Mouse (Mus musculus) gastrocnemius, adult 2 months (tissue): ENCODE measurements around the gene Msantd1. TPM values are rescaled to one million over a fixed set of nuclear protein-coding genes. Genes with fewer than 3 reads are reported as not detected.

Source experiments
- DNase-seq: peaks from one replicate; pipeline ENCODE4 v3.0.0; 2022
- H3K27ac ChIP-seq: fragments of 200-600 bp; 2 replicates; pipeline ENCODE4 v1.8.1; 2022; ENCODE audit warnings: mild to moderate bottlenecking
- H3K4me3 ChIP-seq: fragments of 200-600 bp; 2 replicates; pipeline ENCODE4 v1.8.1; 2022; ENCODE audit warnings: mild to moderate bottlenecking, moderate library complexity
- CTCF ChIP-seq: fragments of 200-600 bp; IDR thresholded peaks from 2 replicates; pipeline ENCODE4 v1.8.1; 2022; ENCODE audit warnings: antibody characterized with exemption, mild to moderate bottlenecking, moderate library complexity
- intact Hi-C: fragments of 180-260 bp; cut with DNase I; formaldehyde crosslinking; loops from one replicate; pipeline ENCODE4 v1.15.1; 2025
- total RNA-seq, 2 experiments: library from RNA; stranded (reverse); gene quantifications; 2 replicates each; pipeline ENCODE4 v1.2.3; 2021

The Msantd1 gene
- total RNA-seq, 2 experiments from 2014 or later: 0.33 to 1.1 TPM

DNA sequence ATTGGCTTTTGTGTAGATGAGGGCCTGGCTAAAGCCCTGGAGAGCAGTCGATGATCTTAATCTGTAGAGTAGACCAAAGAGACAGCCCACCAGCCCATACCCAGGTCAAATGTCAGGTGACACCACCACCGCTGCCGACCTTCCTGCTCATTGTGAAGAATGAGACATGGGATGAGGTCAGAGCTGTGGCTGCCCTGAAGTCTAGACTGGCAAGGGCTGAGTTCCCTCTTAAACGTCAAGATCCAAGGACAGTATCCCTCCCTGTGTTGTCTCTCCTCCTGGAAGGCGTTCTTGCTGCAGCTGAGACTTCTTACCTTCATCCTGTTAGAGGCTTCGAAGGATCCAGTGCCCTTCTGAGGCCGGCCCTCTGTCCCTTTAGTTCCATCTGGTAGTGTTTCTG is 48.3 kb downstream of the Msantd1 start:
- Histone ChIP-seq H3K4me3 (no peak overlapping the region), H3K27ac (no peak overlapping the region)
- no peak for TF ChIP-seq CTCF
- no peak for DNase-seq
- intact Hi-C loops: no loop called here

DNA sequence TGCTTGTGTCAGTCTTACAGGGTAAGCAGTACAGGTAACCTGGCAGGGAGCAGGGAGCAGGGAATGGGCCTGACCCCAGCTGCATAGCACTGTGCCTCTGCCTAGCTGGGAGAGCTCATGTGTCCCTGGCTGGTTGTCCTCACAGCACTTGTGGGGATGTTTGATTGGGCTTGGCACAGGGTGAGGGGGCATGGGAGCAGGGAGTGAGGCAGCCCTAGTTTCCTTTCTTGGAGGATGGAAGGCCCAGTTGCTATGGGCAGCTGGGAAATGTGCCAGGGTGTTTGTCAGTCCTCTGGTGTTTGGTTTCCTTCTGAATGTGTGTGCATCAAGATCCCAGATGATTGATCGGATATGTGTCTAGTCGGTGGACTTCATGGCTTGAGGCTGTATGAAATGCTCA is 49.2 kb downstream of the Msantd1 start:
- no peak overlapping the region for H3K4me3 ChIP-seq
- DNase-seq: peak; percentile 57

DNA sequence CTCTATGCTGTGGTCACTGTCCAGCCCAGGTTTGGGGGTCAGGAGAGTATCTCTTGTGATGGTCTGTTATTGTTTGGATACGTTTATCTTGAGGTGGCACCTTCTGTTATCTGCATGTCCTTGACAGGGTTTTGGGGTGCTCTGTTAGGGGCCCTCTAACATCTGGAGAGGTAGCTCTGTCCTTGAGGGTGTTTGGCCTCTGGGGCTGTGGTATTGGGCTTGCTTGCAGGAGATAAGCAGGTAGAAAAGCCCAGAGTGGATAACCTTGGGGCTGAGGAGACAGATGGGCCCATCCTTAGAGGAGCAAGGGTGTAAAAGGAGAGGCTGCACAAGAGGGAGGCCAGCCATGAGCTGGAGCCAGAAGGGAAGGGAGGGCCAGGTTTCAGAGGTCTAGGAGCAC is 52.2 kb downstream of the Msantd1 start:
- intact Hi-C loops: no loop called here
- no peak for TF ChIP-seq CTCF
- no peak overlapping the region for H3K4me3 ChIP-seq
- no peak for DNase-seq
- H3K27ac ChIP-seq: no peak overlapping the region

More for the DNA sequence above, 49.2 kb downstream of the Msantd1 start:
- H3K27ac ChIP-seq: no peak overlapping the region
- no peak for TF ChIP-seq CTCF
- intact Hi-C loops: no loop called here

DNA sequence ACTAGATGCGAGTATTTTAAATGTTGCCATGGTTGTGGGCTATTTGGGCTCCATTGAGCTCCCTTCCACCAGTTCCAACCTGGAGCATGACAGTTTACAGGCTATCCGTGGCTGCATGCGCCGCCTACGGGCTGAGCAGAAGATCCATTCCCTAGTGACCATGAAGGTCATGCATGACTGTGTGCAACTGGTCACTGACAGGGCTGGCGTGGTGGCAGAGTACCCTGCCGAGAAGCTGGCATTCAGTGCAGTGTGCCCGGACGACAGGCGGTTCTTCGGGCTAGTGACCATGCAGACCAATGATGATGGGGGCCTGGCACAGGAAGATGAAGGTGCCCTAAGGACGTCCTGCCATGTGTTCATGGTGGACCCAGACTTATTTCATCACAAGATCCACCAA is 57.7 kb downstream of the Msantd1 start:
- no peak for DNase-seq
- Histone ChIP-seq H3K4me3 (no peak overlapping the region), H3K27ac (no peak overlapping the region)
- no peak for TF ChIP-seq CTCF
- intact Hi-C loops: no loop called here

DNA sequence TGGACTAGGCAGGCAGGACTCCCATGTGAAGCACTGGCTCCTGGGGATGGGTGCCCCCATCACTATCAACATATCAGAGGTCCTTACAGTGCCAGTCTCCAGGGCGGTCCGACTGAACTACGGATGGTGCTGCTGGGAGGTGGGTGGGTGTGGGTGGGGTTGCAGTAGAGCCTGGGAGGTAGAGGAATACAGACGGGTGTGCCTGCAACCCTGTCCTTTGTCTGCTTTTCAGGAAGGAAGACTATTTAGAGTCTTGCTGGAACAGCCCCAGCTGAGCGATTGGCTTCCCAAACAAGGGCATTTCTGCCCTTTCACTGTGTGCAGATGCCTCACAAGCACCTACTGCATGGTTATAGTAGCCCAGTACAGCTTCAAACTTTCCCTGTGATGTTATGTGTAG is 60.6 kb downstream of the Msantd1 start:
- H3K4me3 ChIP-seq: no peak overlapping the region
- H3K27ac ChIP-seq: peak overlapping the region; percentile 78
- intact Hi-C loops: no loop called here
- no peak for DNase-seq
- TF ChIP-seq CTCF: no peak

DNA sequence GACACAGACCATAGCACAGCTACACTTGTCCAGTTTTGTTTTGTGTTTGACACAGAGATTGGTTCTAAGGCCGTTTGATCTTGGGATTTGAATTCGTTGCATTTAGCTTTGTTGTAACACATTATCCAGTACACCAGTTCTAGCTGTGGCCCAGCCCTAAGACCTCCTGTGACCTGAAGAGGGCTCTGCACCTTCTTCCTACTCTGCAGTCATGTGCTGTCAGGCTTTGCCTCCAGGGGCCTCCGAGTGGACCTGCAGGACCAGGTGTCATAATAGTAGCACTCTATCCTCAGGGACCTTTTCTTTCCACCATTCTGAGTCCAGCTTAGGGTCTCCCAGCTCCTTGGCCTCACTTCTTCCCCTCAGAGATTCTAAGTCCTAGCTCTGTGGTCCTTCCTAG is 64.7 kb downstream of the Msantd1 start:
- intact Hi-C loops: no loop called here
- Histone ChIP-seq H3K4me3 (no peak overlapping the region), H3K27ac (peak overlapping the region; percentile 69; the same call in 1 of the 2 replicates)
- no peak for DNase-seq
- no peak for TF ChIP-seq CTCF

Other genes with a start within 250 kb of the Msantd1 start
- 10 to 100 TPM; 14.6 to 15.2 TPM for gene Nop14, start 247.9 kb upstream of the Msantd1 start, total RNA-seq
- 1 to 10 TPM; 1.0 to 4.2 TPM for gene Grk4, start 247.6 kb upstream of the Msantd1 start, total RNA-seq
- 1 to 10 TPM; 7.2 to 9.9 TPM for gene Htt, start 146.3 kb upstream of the Msantd1 start, total RNA-seq
- 1 to 10 TPM; 2.2 to 3.0 TPM for gene Rgs12, start 41.4 kb downstream of the Msantd1 start, total RNA-seq
- under 1 TPM; 0.25 to 0.48 TPM for gene Hgfac, start 133.5 kb downstream of the Msantd1 start, total RNA-seq
- 10 to 100 TPM; 21.8 to 31.9 TPM for gene Dok7, start 148.8 kb downstream of the Msantd1 start, total RNA-seq
- gene Lrpap1, start 197.8 kb downstream of the Msantd1 start, total RNA-seq: 10 to 100 TPM; 28.2 to 30.2 TPM